ENCODE assay signal across 13 mouse cellular contexts in the genomic region with DNA sequence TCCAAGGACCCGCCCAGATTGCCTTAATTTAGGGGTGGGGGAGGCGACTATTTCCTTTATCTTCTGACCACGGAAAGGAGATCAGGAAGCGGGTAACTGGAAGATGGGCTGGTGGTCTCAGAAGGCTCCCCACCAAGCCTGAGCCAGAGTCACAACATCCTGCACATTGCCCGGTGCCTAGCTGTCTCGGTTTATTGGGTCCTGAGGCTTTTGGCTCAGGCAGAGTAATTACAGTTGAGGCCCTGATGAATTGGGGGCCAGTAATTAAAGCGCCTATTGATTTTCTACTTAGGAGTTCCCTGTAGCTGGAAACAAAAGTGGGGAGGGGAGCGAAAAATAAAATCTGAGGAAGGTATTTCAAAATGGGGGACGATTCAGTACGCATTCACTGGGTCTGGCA. TPM values are rescaled to one million over a fixed set of nuclear protein-coding genes. Genes with fewer than 3 reads are reported as not detected.
"Had no signal": no experiment of that assay in that cellular context is flagged by ENCODE, and none has a peak within 500 bp of the region (broad histone marks: within the 10 kb centered on the region; RNA-seq: fewer than 3 reads in every experiment).

No protein-coding gene starts in this region.

- H3K27ac ChIP-seq: kidney, postnatal 0 days; limb, embryonic 13.5 days; liver, embryonic 14.5 days had no signal

- H3K9me3 ChIP-seq: limb, embryonic 13.5 days had no signal

- H3K9ac ChIP-seq: limb, embryonic 13.5 days; liver, embryonic 14.5 days had no signal

- DNase-seq: kidney, adult 2 months; kidney, postnatal 36 days; left cerebral cortex, postnatal 4 days; lung, adult 18-20 months; lung, postnatal 36 days; midbrain, embryonic 14.5 days; spleen, adult 18-20 months; thymus, adult 18-20 months; thymus, postnatal 14 days had no signal

- H3K4me3 ChIP-seq: limb, embryonic 13.5 days had no signal

- H3K27me3 ChIP-seq: limb, embryonic 13.5 days had no signal

- H3K4me2 ChIP-seq: limb, embryonic 13.5 days had no signal

- H3K36me3 ChIP-seq: limb, embryonic 13.5 days had no signal

- H3K4me1 ChIP-seq: limb, embryonic 13.5 days had no signal

RNA-seq across cellular contexts. Expression of gene Tnr, which starts 27.5 kb away (rescaled TPM):
- polyA plus RNA-seq: kidney, postnatal 0 days; liver, adult 2 months had no signal
